Mouse (Mus musculus): ENCODE measurements around the gene Zfp638. TPM values are rescaled to one million over a fixed set of nuclear protein-coding genes. Genes with fewer than 3 reads are reported as not detected.
A peak's percentile ranks its signal among the peaks of the same experiment; 100 is the strongest.
"Not testable (repeated sequence)": the region's sequence is repeated elsewhere in the genome, so short reads cannot be mapped to it uniquely, and the experiment has no call there.

Zfp638 gene
- total RNA-seq (2021) = 100 to 1,000 TPM; 123 to 138 TPM

- DNase-seq (ENCODE audit: extremely low spot score in 1 of 2, low spot score in 1 of 2) = peak; percentile 89 to 90
These were observed at the start of gene Zfp638 for GRCm38 (mm10) chr6:83866954-83867597. Zfp638 (plus strand) TSS chr6:83867109.

GRCm38 (mm10) chr6:83818996-83819395 lies 47.9 kb upstream of the Zfp638 start:
- DNase-seq (ENCODE audit: extremely low spot score in 1 of 2, low spot score in 1 of 2) = no peak

DNA sequence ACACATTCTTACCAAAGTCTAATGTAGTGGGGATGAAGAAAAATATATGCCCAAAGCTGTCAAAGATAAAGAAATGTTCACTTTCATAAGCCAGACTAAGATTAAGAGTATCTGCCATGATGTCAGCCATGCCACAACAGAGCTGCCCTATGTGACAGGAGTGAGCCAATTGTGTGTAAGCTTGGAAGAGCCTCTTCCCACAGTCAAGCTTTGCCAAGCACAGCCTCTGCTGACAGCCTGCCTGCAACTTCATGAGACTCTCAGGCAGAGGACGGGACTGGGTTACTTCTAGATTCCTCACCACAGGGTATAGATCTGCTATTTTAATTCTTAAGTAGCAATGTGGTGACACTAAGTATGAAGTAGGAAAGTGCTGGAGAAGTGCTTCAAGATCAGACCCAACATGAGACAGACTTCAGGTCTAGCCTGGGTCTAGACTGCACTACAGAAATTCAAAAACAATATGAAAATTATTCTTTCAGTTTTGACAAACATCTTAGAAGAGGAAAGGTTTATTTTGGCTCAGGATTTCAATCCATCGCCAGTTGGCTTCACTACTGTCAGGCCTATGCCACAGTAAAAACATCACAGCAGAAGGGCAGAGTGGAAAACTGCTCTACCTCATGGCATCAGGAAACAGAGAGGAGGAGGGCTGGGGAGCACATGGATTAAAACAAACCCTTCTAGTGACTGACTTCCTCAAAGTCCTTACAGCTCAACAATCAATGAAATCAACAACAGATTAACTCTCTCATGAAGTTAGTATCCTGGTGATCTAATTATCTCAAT lies 46.0 kb upstream of the Zfp638 start:
- DNase-seq (ENCODE audit: extremely low spot score in 1 of 2, low spot score in 1 of 2) = no peak

- no peak for DNase-seq (ENCODE audit: extremely low spot score in 1 of 2, low spot score in 1 of 2)
These were observed 45.1 kb upstream of the Zfp638 start for GRCm38 (mm10) chr6:83821856-83822255.

GRCm38 (mm10) chr6:83830941-83831605 lies 35.8 kb upstream of the Zfp638 start:
- peak in 1 of 2 experiments; percentile 5 for DNase-seq (ENCODE audit: extremely low spot score in 1 of 2, low spot score in 1 of 2)

DNA sequence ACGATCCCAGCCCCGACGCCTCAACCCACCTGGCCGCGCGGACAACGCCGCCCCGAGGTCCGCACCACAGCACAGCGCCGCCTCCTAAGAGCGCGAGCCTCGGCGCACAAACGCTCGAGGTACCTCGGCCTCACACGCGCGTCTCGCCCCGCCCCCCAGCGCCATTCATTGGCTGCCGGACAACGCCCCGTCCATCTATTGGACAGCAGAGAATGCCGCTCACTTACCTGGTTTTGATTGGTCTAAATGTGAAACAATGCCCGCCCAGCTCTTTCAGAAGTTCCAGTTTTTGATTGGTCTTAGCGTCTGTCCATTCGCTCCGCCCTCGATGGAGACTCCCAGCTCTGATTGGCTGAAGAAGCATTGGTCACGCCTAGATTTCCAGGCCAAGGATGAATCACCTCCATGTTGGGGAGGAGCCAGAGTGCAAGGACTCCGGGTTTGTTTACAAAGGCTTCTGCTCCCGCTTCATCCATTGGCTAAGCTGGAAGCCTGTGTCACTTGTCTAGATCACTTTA lies 35.2 kb upstream of the Zfp638 start, which contains the start of gene Paip2b:
TSS of gene Paip2b (minus strand) at position 136 of the 518 bp plus-strand sequence.
- DNase-seq (ENCODE audit: extremely low spot score in 1 of 2, low spot score in 1 of 2) = peak; percentile 95 to 98

DNA sequence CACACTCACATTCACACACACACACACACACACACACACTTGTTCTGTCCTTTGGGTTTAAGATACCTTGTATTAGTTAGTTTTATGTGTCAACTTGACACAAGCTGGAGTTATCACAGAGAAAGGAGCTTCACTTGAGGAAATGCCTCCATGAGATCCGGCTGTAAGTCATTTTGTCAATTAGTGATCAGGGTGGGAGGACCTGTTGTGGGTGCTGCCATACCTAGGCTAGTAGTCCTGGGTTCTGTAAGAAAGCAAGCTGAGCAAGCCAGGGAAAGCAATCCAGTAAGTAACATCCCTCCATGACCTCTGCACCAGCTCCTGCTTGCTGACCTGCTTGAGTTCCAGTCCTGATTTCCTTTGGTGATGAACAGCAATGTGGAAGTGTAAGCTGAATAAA lies 34.5 kb upstream of the Zfp638 start:
- not testable (repeated sequence) for DNase-seq (ENCODE audit: extremely low spot score in 1 of 2, low spot score in 1 of 2)

GRCm38 (mm10) chr6:83836826-83837225 lies 30.1 kb upstream of the Zfp638 start:
- DNase-seq (ENCODE audit: extremely low spot score in 1 of 2, low spot score in 1 of 2) = no peak

GRCm38 (mm10) chr6:83838046-83838445 lies 28.9 kb upstream of the Zfp638 start:
- DNase-seq (ENCODE audit: extremely low spot score in 1 of 2, low spot score in 1 of 2) = no peak

DNA sequence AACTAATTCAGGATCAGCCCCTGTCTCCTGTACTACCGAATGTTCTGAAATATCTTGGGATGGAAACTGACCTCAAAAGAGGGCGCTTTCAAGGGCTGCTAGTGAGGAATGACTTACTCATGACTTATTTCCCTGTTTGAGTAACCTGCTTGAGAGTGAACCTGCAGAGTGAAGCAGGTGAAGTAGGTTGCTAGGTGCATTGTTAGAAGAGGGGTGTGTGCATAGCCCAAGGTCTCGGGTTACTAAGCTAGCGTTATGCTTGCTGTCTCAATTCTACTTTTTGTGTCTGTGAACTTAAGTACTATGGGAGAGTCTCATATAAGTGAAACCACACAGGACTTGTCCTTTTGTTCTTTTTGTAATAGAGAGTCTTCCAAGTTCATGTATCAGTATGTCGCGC lies 26.8 kb upstream of the Zfp638 start:
- DNase-seq (ENCODE audit: extremely low spot score in 1 of 2, low spot score in 1 of 2) = no peak

GRCm38 (mm10) chr6:83844913-83845312 lies 22.0 kb upstream of the Zfp638 start:
- DNase-seq (ENCODE audit: extremely low spot score in 1 of 2, low spot score in 1 of 2) = no peak

DNA sequence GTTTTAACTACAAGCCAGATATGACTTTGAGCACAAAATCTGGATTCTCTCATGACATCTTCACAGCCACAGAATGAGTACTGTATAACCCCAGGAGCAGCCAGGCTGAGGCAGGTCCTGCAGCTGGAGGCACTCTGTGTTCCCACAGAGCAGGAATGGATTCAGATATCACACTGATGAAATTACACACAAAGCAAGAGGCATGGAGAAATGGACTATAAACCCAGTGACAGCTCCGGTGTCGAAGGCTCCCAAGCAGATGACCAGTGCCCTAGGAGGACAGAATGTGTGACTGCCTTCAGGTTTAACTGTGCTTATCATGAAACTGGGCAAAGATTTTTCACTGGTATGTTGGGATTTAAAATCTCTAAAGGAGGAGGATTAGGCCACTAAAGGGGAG lies 20.8 kb upstream of the Zfp638 start:
- DNase-seq (ENCODE audit: extremely low spot score in 1 of 2, low spot score in 1 of 2) = no peak

GRCm38 (mm10) chr6:83849446-83849845 lies 17.5 kb upstream of the Zfp638 start:
- DNase-seq (ENCODE audit: extremely low spot score in 1 of 2, low spot score in 1 of 2) = no peak

DNA sequence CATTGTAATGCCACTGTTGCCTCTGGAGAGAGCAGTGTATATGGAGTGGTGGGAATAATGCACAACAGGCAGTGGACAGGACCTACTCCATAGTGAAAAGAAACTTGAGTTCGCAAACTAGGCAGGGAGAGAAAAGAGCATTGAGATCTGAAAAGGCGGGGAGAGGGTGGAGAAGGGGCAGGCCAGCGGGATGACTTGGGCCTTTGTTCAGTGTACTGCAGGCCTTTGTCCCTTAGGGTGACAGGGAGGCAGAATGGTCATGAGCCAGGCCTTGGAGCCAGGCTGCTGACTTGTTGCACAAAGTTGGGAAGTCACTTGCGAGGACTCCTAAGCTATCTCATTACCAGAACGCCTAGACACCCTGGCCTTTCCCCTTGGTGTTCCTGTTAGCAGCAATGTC lies 9.4 kb upstream of the Zfp638 start:
- DNase-seq (ENCODE audit: extremely low spot score in 1 of 2, low spot score in 1 of 2) = no peak

GRCm38 (mm10) chr6:83860033-83860432 lies 6.9 kb upstream of the Zfp638 start:
- DNase-seq (ENCODE audit: extremely low spot score in 1 of 2, low spot score in 1 of 2) = no peak

DNA sequence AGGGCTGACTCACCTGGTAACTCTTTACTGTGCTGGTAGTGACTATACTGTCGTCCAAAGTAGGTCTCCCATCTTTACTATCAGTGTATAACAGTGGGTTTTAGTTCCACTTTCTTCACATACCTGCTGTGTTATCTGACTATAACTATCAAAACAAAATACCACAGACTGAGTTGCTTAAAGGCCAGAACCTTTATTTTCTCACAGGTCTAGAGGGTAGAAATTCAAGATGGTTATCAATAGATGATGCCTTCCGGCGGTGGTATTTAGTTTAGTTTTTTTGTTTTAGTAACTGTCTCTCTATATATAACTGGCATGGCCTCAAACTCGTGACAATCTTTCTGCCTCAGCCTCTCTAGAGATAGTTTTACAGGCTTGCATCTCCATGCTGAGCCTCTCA lies 3.4 kb upstream of the Zfp638 start:
- DNase-seq (ENCODE audit: extremely low spot score in 1 of 2, low spot score in 1 of 2) = no peak

- no peak for DNase-seq (ENCODE audit: extremely low spot score in 1 of 2, low spot score in 1 of 2)
These were observed 486 bp upstream of the Zfp638 start for GRCm38 (mm10) chr6:83866423-83866822.

DNA sequence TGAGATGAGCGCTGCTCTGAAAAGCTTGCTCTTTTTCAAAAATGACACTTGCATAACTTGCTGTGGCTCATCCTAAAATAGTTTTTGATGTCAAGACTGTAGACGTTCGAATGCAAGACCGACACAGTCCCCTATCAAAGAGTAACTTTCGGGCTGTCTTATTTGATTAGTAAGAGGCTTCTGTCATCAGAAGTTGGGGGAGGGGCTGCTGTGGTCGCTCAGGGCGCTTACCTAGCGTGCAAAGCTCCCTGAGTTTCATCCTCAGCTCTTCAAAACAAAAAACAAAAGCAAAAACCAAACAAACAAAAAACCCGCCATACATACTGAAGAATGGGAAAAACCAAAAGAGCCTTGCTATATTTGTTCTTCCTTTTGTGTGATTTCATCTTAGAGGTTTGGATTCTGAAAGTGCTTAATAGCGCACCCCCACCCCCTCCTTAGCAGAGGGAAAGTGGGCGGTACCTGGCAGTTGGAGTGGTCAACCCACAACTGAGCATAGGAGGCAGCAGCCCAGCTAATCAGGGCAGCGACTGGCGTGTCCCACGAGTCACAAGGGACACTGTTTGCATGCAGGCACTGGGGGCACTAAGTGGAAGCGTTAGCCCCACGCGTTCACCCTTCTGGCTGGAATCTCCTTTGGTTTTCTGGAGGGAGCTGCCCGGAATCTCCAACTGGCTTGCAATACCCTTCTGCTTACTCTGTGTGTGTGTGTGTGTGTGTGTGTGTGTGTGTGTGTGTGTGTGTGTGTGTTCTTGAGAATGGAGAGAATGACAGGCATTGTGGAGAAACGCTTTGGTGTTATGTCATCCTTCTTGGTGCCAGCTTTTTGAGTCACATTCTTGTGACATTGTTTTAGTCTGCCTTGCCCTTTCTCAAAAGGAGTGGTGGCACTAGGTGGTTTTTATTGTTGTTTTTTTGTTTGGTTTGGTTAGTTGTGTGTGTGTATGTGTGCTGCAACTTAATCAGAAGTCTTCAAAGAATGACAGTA lies 983 bp downstream of the Zfp638 start:
- peak in 1 of 2 experiments; percentile 22 for DNase-seq (ENCODE audit: extremely low spot score in 1 of 2, low spot score in 1 of 2)

DNA sequence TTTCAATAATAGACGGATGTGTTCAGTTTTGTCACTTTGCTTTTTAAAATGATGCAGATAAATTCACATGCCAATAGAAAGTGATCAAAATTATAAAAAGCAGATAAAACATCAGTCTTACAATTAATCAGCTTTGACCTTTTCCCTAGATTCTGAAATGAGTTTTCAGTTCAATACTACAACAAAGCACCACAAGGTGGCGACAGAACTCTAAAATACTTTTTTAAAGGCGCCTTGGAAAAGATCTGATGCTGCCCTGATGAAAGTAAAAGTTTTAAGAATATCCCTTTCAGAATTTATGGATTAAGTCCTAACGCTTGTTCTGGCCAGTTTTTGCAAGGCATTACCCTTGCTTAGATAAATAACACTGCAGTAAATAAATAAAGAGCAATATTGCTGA lies 12.9 kb downstream of the Zfp638 start:
- peak in 1 of 2 experiments; percentile 78 for DNase-seq (ENCODE audit: extremely low spot score in 1 of 2, low spot score in 1 of 2)

DNA sequence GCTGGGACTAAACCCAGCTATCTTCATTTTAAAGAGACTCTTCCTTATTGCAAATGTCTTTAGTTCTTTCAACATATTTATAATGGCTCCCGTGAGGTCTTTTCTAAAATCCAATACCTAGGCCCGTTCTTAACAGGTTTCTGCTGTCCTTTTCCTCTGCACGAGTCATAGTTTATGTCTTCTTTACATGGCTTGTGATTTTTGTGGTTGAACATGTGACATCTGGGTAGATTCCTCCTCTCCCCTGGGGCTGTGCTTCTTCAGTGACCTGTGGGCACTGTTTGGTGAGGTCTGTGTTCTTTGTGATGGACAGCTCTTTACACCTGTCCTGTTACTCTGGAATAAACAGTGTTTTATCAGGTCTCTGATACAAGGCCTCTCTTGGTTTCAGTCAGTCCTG lies 19.9 kb downstream of the Zfp638 start:
- no peak for DNase-seq (ENCODE audit: extremely low spot score in 1 of 2, low spot score in 1 of 2)

All from layer of hippocampus, postnatal 25 days (tissue).